Comparison of ENCODE assay signal across 18 mouse cellular contexts in the genomic region with DNA sequence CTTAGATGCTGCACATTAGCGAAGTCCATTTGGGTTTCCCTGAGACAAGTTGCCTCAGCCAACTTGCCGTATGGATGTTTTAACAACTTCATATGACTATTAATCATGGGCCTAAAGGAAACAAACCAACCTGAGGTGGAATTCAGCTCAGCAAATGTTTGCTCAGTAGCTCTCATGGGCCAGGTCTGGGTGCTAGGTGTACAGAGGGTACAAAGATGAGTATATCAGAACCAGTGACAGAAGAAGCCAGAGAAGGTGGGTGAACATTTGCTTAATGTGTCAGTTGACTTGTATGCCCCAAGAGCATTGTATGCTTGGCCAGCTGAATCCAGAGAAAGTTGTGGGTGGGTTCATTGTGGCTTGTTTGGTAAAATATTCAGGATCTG. TPM values are rescaled to one million over a fixed set of nuclear protein-coding genes. Genes with fewer than 3 reads are reported as not detected.
A peak's percentile ranks its signal among the peaks of the same experiment; 100 is the strongest.
DNase-seq lines count a peak whose midpoint lies in the region; ATAC-seq and TF ChIP-seq lines count a peak whose summit lies in the region.
"Had no signal": no experiment of that assay in that cellular context is flagged by ENCODE, and none has a peak within 500 bp of the region (broad histone marks: within the 10 kb centered on the region; RNA-seq: fewer than 3 reads in every experiment).

No protein-coding gene starts in this region.

- peaks cover 8% of the 10 kb centered on the region; the same call in 1 of the 2 replicates for H3K4me1 ChIP-seq in heart, embryonic 11.5 days (ENCODE audit: control insufficient read depth, insufficient read depth, low read length)
- H3K4me1 ChIP-seq in liver, embryonic 16.5 days (ENCODE audit: control insufficient read depth, low read depth, low read length): peaks cover 4% of the 10 kb centered on the region
- peaks cover 40% of the 10 kb centered on the region for H3K4me1 ChIP-seq in bone marrow macrophage, adult 2 months (ENCODE audit: control insufficient read depth, insufficient read depth, low read length)
- H3K4me1 ChIP-seq in small intestine, adult 2 months (ENCODE audit: control insufficient read depth, insufficient read depth, insufficient read length, low read length): peaks cover 21% of the 10 kb centered on the region; the same call in 1 of the 2 replicates
- H3K4me1 ChIP-seq in hindbrain, embryonic 11.5 days (replicated peaks; ENCODE audit: control insufficient read depth, insufficient read depth, low read length): no peaks in the 10 kb centered on the region
- H3K4me1 ChIP-seq: midbrain, embryonic 15.5 days had no signal

- DNase-seq in heart, postnatal 36 days: no peak
- no peak for DNase-seq in liver
- no peak for DNase-seq in cerebellum, adult 18-20 months
- no peak for DNase-seq in hindbrain, embryonic 11.5 days (ENCODE audit: low spot score)
- DNase-seq: cerebellum, adult 2 months; gastrocnemius, postnatal 10 days; left cerebral cortex, postnatal 4 days; thymus, adult 2 months had no signal

- intact Hi-C loops in heart, postnatal 36 days (cut with DNase I): no loop called here

- no peak overlapping the region for H3K4me2 ChIP-seq in heart, embryonic 11.5 days
- no peak overlapping the region for H3K4me2 ChIP-seq in liver, embryonic 16.5 days (ENCODE audit: low read depth, low read length)
- H3K4me2 ChIP-seq in hindbrain, embryonic 11.5 days (replicated peaks; ENCODE audit: low read depth, low read length): no peak overlapping the region
- H3K4me2 ChIP-seq: midbrain, embryonic 15.5 days had no signal

- H3K27ac ChIP-seq in heart, embryonic 11.5 days (ENCODE audit: low read depth, low read length): peak overlapping the region; percentile 47; the same call in 1 of the 2 replicates
- peak overlapping the region; percentile 55; the same call in 1 of the 2 replicates for H3K27ac ChIP-seq in liver, embryonic 16.5 days (ENCODE audit: low read length)
- H3K27ac ChIP-seq in bone marrow macrophage, adult 2 months (ENCODE audit: insufficient read depth, low read depth, low read length): peak overlapping the region; percentile 64
- peak overlapping the region; percentile 54 for H3K27ac ChIP-seq in small intestine, adult 2 months (ENCODE audit: insufficient read depth, low read depth, low read length)
- H3K27ac ChIP-seq in hindbrain, embryonic 11.5 days (ENCODE audit: low read depth, low read length): no peak overlapping the region
- H3K27ac ChIP-seq: embryonic facial prominence, embryonic 10.5 days; hindbrain, postnatal 0 days; liver, embryonic 14.5 days; midbrain, embryonic 15.5 days had no signal

- no peaks in the 10 kb centered on the region for H3K9me3 ChIP-seq in heart, embryonic 11.5 days (replicated peaks; ENCODE audit: control insufficient read depth, low read length)
- no peaks in the 10 kb centered on the region for H3K9me3 ChIP-seq in liver, embryonic 16.5 days (replicated peaks; ENCODE audit: control insufficient read depth, low read length)
- no peaks in the 10 kb centered on the region for H3K9me3 ChIP-seq in hindbrain, embryonic 11.5 days (ENCODE audit: control insufficient read depth, low read length)
- H3K9me3 ChIP-seq: embryonic facial prominence, embryonic 10.5 days; midbrain, embryonic 15.5 days had no signal

- no peak overlapping the region for H3K9ac ChIP-seq in heart, embryonic 11.5 days (ENCODE audit: low read depth, low read length)
- H3K9ac ChIP-seq in liver, embryonic 16.5 days (ENCODE audit: low read depth, low read length): no peak overlapping the region
- H3K9ac ChIP-seq in hindbrain, embryonic 11.5 days (ENCODE audit: low read depth, low read length): no peak overlapping the region
- H3K9ac ChIP-seq: liver, embryonic 14.5 days; midbrain, embryonic 15.5 days had no signal

- ATAC-seq in heart, embryonic 11.5 days (replicated peaks; ENCODE audit: insufficient number of reproducible peaks, low FRiP score, low TSS enrichment): no peak
- ATAC-seq in liver, embryonic 16.5 days (ENCODE audit: low read depth): peak; percentile 47
- no peak for ATAC-seq in hindbrain, embryonic 11.5 days (ENCODE audit: low FRiP score)
- ATAC-seq: hindbrain, postnatal 0 days; midbrain, embryonic 15.5 days had no signal

- no peaks in the 10 kb centered on the region for H3K36me3 ChIP-seq in heart, embryonic 11.5 days (ENCODE audit: control insufficient read depth, insufficient read depth, low read length)
- no peaks in the 10 kb centered on the region for H3K36me3 ChIP-seq in liver, embryonic 16.5 days (ENCODE audit: control insufficient read depth, insufficient read depth)
- H3K36me3 ChIP-seq in small intestine, adult 2 months (ENCODE audit: control insufficient read depth, insufficient read depth, low read length): no peaks in the 10 kb centered on the region
- H3K36me3 ChIP-seq in hindbrain, embryonic 11.5 days (ENCODE audit: control insufficient read depth, insufficient read depth, low read length): no peaks in the 10 kb centered on the region
- H3K36me3 ChIP-seq: embryonic facial prominence, embryonic 10.5 days; G1E; midbrain, embryonic 15.5 days had no signal

- 84% methylated on average over 2 of the region's 2 CpGs for WGBS in heart, embryonic 11.5 days (ENCODE audit: insufficient replicate concordance)
- 58% methylated on average over 2 of the region's 2 CpGs for WGBS in liver, embryonic 16.5 days (ENCODE audit: insufficient replicate concordance)
- 56% methylated on average over 2 of the region's 2 CpGs for WGBS in small intestine, adult 2 months
- WGBS in hindbrain, embryonic 11.5 days: 92% methylated on average over 2 of the region's 2 CpGs

- no peak overlapping the region for H3K4me3 ChIP-seq in heart, embryonic 11.5 days (ENCODE audit: low read depth, low read length)
- H3K4me3 ChIP-seq in liver, embryonic 16.5 days (ENCODE audit: low read depth, low read length): no peak overlapping the region
- H3K4me3 ChIP-seq in bone marrow macrophage, adult 2 months (ENCODE audit: insufficient read depth, low read length): no peak overlapping the region
- H3K4me3 ChIP-seq in small intestine, adult 2 months (ENCODE audit: low read depth, low read length): no peak overlapping the region
- H3K4me3 ChIP-seq in hindbrain, embryonic 11.5 days (ENCODE audit: low read depth, low read length): no peak overlapping the region
- H3K4me3 ChIP-seq: embryonic facial prominence, embryonic 10.5 days; midbrain, embryonic 15.5 days; myocyte had no signal

- no peak for TF ChIP-seq CTCF in bone marrow macrophage, adult 2 months (IDR thresholded peaks at IDR 0.05; ENCODE audit: low read depth, low read length)
- no peak for TF ChIP-seq CTCF in small intestine, adult 2 months (IDR thresholded peaks at IDR 0.05; ENCODE audit: extremely low read depth, insufficient read length, insufficient replicate concordance, low read depth, low read length)

- H3K27me3 ChIP-seq in heart, embryonic 11.5 days (ENCODE audit: control insufficient read depth, insufficient read depth, low read length): no peaks in the 10 kb centered on the region
- H3K27me3 ChIP-seq in liver, embryonic 16.5 days (ENCODE audit: control insufficient read depth, insufficient read depth, low read depth, low read length): no peaks in the 10 kb centered on the region
- no peaks in the 10 kb centered on the region for H3K27me3 ChIP-seq in small intestine, adult 2 months (ENCODE audit: control insufficient read depth, insufficient read depth, low read length)
- H3K27me3 ChIP-seq in hindbrain, embryonic 11.5 days (ENCODE audit: control insufficient read depth, insufficient read depth, low read length): no peaks in the 10 kb centered on the region
- H3K27me3 ChIP-seq: midbrain, embryonic 15.5 days had no signal

- no peak for TF ChIP-seq POLR2A in bone marrow macrophage, adult 2 months (IDR thresholded peaks at IDR 0.05; ENCODE audit: borderline replicate concordance, low read depth, low read length)
- no peak for TF ChIP-seq POLR2A in small intestine, adult 2 months (IDR thresholded peaks at IDR 0.05; ENCODE audit: low read depth, low read length)

RNA-seq across cellular contexts. Expression of gene Bmp2, which starts 53.8 kb away (rescaled TPM):
- 14.5 and 18.9 TPM in 2 replicates for polyA plus RNA-seq in heart, embryonic 11.5 days (2014; fragmentation: Nextera tagmentation; extraction: Ambion mirVana)
- total RNA-seq in heart, postnatal 36 days (2021): 1 to 10 TPM; 1.8 to 1.9 TPM
- 2.6 and 2.8 TPM in 2 replicates for polyA plus RNA-seq in liver, embryonic 16.5 days (2015; fragmentation: Nextera tagmentation; extraction: Ambion mirVana)
- polyA plus RNA-seq in bone marrow macrophage, adult 2 months (2012; ENCODE audit: insufficient read depth, insufficient read length, missing spikeins): 0.40 and 0.52 TPM in 2 replicates
- polyA plus RNA-seq in small intestine, adult 2 months (2012; rRNA removed): 21.0 and 27.9 TPM in 2 replicates
- 0.99 and 1.6 TPM in 2 replicates for polyA plus RNA-seq in hindbrain, embryonic 11.5 days (2014; fragmentation: Nextera tagmentation; extraction: Ambion mirVana)
- polyA plus RNA-seq: G1E had no signal
